Comparison of ENCODE assay signal across 13 mouse cellular contexts in the genomic region with DNA sequence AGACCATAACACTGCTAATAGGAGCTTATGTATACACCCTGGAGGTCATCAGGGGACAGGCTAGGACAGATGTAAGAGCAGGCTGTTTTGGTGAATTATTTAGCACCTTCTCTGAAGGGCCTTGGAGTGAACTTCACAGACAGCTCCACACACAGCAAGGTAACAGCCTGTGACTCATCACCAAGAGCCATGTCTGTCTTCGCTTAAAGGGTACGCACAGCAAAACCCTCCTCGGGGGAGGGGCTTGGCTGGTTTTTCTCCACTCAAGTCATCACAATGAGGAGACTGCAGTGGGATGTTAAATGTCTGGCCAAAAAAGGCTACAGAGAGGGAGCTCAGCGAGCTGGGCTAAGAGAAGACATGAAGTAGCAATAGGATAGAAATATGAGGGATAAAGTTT.
DNase-seq lines count a peak whose midpoint lies in the region; ATAC-seq lines count a peak whose summit lies in the region.
"Had no signal": no experiment of that assay in that cellular context is flagged by ENCODE, and none has a peak within 500 bp of the region (broad histone marks: within the 10 kb centered on the region; RNA-seq: fewer than 3 reads in every experiment).

No protein-coding gene starts in this region.

- intact Hi-C loops in heart, postnatal 14 days (cut with DNase I), result no loop called here

- H3K4me1 ChIP-seq in heart, embryonic 13.5 days, result peaks cover 28% of the 10 kb centered on the region
- H3K4me1 ChIP-seq in neural tube, embryonic 13.5 days (replicated peaks), result peaks cover 24% of the 10 kb centered on the region
- H3K4me1 ChIP-seq in embryonic facial prominence, embryonic 14.5 days (ENCODE audit: control insufficient read depth, insufficient read depth, low read length), result peaks cover 23% of the 10 kb centered on the region

- DNase-seq in heart, postnatal 14 days, result no peak
- no peak for DNase-seq in neural tube, embryonic 10.5 days (ENCODE audit: extremely low spot score, low spot score)
- DNase-seq in embryonic facial prominence, embryonic 14.5 days (ENCODE audit: low spot score), result no peak
- DNase-seq in yolk sac, embryonic 10.5 days (ENCODE audit: low spot score), result peak; percentile 18
- DNase-seq: cerebellum, postnatal 25 days; kidney, postnatal 36 days; lung, postnatal 10 days had no signal

- H3K9ac ChIP-seq in heart, embryonic 13.5 days, result no peak overlapping the region
- no peak overlapping the region for H3K9ac ChIP-seq in neural tube, embryonic 13.5 days
- H3K9ac ChIP-seq in embryonic facial prominence, embryonic 14.5 days (ENCODE audit: low read depth, low read length), result no peak overlapping the region
- H3K9ac ChIP-seq: hindbrain, embryonic 15.5 days; limb, embryonic 15.5 days; midbrain, embryonic 13.5 days had no signal

- no peak overlapping the region for H3K4me2 ChIP-seq in heart, embryonic 13.5 days
- H3K4me2 ChIP-seq in neural tube, embryonic 13.5 days, result no peak overlapping the region
- no peak overlapping the region for H3K4me2 ChIP-seq in embryonic facial prominence, embryonic 14.5 days (ENCODE audit: low read depth, low read length)
- H3K4me2 ChIP-seq: hindbrain, embryonic 15.5 days; limb, embryonic 15.5 days; midbrain, embryonic 13.5 days had no signal

- peaks cover 10% of the 10 kb centered on the region; the same call in 1 of the 2 replicates for H3K36me3 ChIP-seq in heart, embryonic 13.5 days
- H3K36me3 ChIP-seq in neural tube, embryonic 13.5 days, result no peaks in the 10 kb centered on the region
- no peaks in the 10 kb centered on the region for H3K36me3 ChIP-seq in embryonic facial prominence, embryonic 14.5 days (ENCODE audit: control insufficient read depth, insufficient read depth, low read length)
- H3K36me3 ChIP-seq: hindbrain, embryonic 15.5 days; limb, embryonic 15.5 days; midbrain, embryonic 13.5 days had no signal

- no peak overlapping the region for H3K4me3 ChIP-seq in heart, embryonic 13.5 days
- no peak overlapping the region for H3K4me3 ChIP-seq in neural tube, embryonic 13.5 days
- H3K4me3 ChIP-seq in embryonic facial prominence, embryonic 14.5 days (ENCODE audit: low read depth, low read length), result no peak overlapping the region
- H3K4me3 ChIP-seq: hindbrain, embryonic 15.5 days; limb, embryonic 15.5 days; midbrain, embryonic 13.5 days had no signal

- ATAC-seq in heart, embryonic 13.5 days (ENCODE audit: extremely low read depth, insufficient number of reproducible peaks, low FRiP score, low TSS enrichment), result no peak; the same call in 1 of the 2 replicates
- ATAC-seq in neural tube, embryonic 13.5 days (ENCODE audit: low read depth), result peak; percentile 23; the same call in 1 of the 2 replicates
- ATAC-seq in embryonic facial prominence, embryonic 14.5 days (ENCODE audit: low read depth), result peak; percentile 30; the same call in 1 of the 2 replicates
- ATAC-seq in monocyte, adult 5-6 weeks (replicated peaks; ENCODE audit: insufficient number of reproducible peaks, low FRiP score, low TSS enrichment, poor library complexity, severe bottlenecking), result no peak
- ATAC-seq: midbrain, embryonic 13.5 days had no signal

- 34% methylated on average over 4 of the region's 4 CpGs for WGBS in heart, embryonic 13.5 days
- 80% methylated on average over 4 of the region's 4 CpGs for WGBS in neural tube, embryonic 13.5 days
- 55% methylated on average over 4 of the region's 4 CpGs for WGBS in embryonic facial prominence, embryonic 14.5 days

- no peaks in the 10 kb centered on the region for H3K27me3 ChIP-seq in heart, embryonic 13.5 days (replicated peaks)
- H3K27me3 ChIP-seq in neural tube, embryonic 13.5 days, result no peaks in the 10 kb centered on the region
- H3K27me3 ChIP-seq in embryonic facial prominence, embryonic 14.5 days (replicated peaks; ENCODE audit: control insufficient read depth, insufficient read depth, low read length), result no peaks in the 10 kb centered on the region
- H3K27me3 ChIP-seq: hindbrain, embryonic 15.5 days; limb, embryonic 15.5 days; midbrain, embryonic 13.5 days had no signal

- no peaks in the 10 kb centered on the region for H3K9me3 ChIP-seq in heart, embryonic 13.5 days
- H3K9me3 ChIP-seq in neural tube, embryonic 13.5 days, result no peaks in the 10 kb centered on the region
- H3K9me3 ChIP-seq in embryonic facial prominence, embryonic 14.5 days (ENCODE audit: control insufficient read depth, low read length), result no peaks in the 10 kb centered on the region
- H3K9me3 ChIP-seq: hindbrain, embryonic 15.5 days; limb, embryonic 15.5 days; midbrain, embryonic 13.5 days had no signal

- peak overlapping the region; percentile 67 for H3K27ac ChIP-seq in heart, embryonic 13.5 days (replicated peaks)
- no peak overlapping the region for H3K27ac ChIP-seq in neural tube, embryonic 13.5 days (replicated peaks)
- peak overlapping the region; percentile 17; the same call in 1 of the 2 replicates for H3K27ac ChIP-seq in embryonic facial prominence, embryonic 14.5 days (replicated peaks; ENCODE audit: low read depth, low read length)
- H3K27ac ChIP-seq: hindbrain, embryonic 15.5 days; limb, embryonic 15.5 days; midbrain, embryonic 13.5 days had no signal

Comparison
In these comparisons a context has a peak if more than half of its experiments do, and no peak if none do; other contexts are left out.
1. ATAC-seq: peak in neural tube, embryonic 13.5 days (single experiment) and embryonic facial prominence, embryonic 14.5 days (single experiment); none in heart, embryonic 13.5 days (single experiment) and monocyte, adult 5-6 weeks (single experiment).